Mouse (Mus musculus) testis, adult 2 months (tissue): Measurements from ENCODE around the gene Rpl21.

Source experiments
- CTCF ChIP-seq: fragments of 200-500 bp; IDR thresholded peaks from 2 replicates; pipeline ENCODE4 v1.5.1; 2012; ENCODE audit warnings: low read depth, mild to moderate bottlenecking, inconsistent platforms, low read length, moderate library complexity; ENCODE audit not compliant: control insufficient read depth, insufficient read depth, insufficient replicate concordance
- POLR2A ChIP-seq: fragments of 200-500 bp; IDR thresholded peaks from 2 replicates; pipeline ENCODE4 v1.6.1; 2012; ENCODE audit warnings: low read depth, mild to moderate bottlenecking, inconsistent platforms, low read length, moderate library complexity; ENCODE audit not compliant: control insufficient read depth

DNA sequence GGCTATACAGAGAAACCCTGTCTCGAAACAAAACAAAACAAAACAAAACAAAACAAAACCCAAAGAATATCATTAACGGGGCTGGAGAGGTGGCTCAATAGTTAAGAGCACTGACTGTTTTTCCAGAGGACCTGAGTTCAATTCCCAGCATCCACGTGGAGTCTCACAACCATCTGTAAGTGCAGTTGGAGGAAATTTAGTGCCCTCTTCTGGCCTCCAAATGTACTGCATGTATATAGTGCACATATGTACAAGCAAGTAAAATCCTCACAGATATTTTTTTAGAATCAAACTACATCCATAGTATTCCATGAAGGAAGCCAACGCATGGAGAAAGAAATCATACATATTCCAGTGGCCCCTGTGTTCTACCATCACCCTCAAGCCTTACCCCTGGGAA is 19.3 kb upstream of the Rpl21 start:
- TF ChIP-seq POLR2A (no peak), CTCF (no peak)
